Mouse (Mus musculus) hindbrain, postnatal 0 days (tissue): ENCODE measurements around the gene Atf7ip. TPM values are rescaled to one million over a fixed set of nuclear protein-coding genes. Genes with fewer than 3 reads are reported as not detected.
A peak's percentile ranks its signal among the peaks of the same experiment; 100 is the strongest.

Source experiments
- ATAC-seq: fragments of 200-750 bp; cut with Nextera tagmentation; 2 replicates; pipeline ENCODE4 v1.8.0; 2017; ENCODE audit warnings: mild to moderate bottlenecking, moderate TSS enrichment, moderate library complexity
- DNase-seq: peaks from one replicate; pipeline ENCODE4 v3.0.0-alpha.2; 2015; ENCODE audit warnings: low spot score
- H3K27ac ChIP-seq: fragments of 300-500 bp; sonication (generic); 2 replicates; pipeline ENCODE4 v1.5.1; 2014; ENCODE audit warnings: mild to moderate bottlenecking
- H3K27me3 ChIP-seq: fragments of 300-500 bp; sonication (generic); 2 replicates; pipeline ENCODE4 v1.6.1; 2014; ENCODE audit warnings: low read length, mixed read lengths; ENCODE audit not compliant: insufficient read depth
- H3K36me3 ChIP-seq: fragments of 300-500 bp; sonication (generic); 2 replicates; pipeline ENCODE4 v1.6.1; 2014; ENCODE audit warnings: low read length, mixed read lengths; ENCODE audit not compliant: insufficient read depth
- H3K4me1 ChIP-seq: fragments of 300-500 bp; sonication (generic); 2 replicates; pipeline ENCODE4 v1.6.1; 2014; ENCODE audit warnings: antibody characterized with exemption, low read length, mixed read lengths; ENCODE audit not compliant: insufficient read depth
- H3K4me2 ChIP-seq: fragments of 300-500 bp; sonication (generic); 2 replicates; pipeline ENCODE4 v1.6.1; 2014; ENCODE audit warnings: low read depth, mild to moderate bottlenecking, low read length, moderate library complexity, mixed read lengths
- H3K4me3 ChIP-seq: fragments of 300-500 bp; sonication (generic); 2 replicates; pipeline ENCODE4 v1.5.1; 2014; ENCODE audit warnings: low read length
- H3K9ac ChIP-seq: fragments of 300-500 bp; sonication (generic); replicated peaks from 2 replicates; pipeline ENCODE4 v1.6.1; 2014; ENCODE audit warnings: mild to moderate bottlenecking, low read length, moderate library complexity, mixed read lengths
- H3K9me3 ChIP-seq: fragments of 300-500 bp; sonication (generic); 2 replicates; pipeline ENCODE4 v1.6.1; 2016; ENCODE audit warnings: low read length, mixed read lengths
- CTCF ChIP-seq: IDR thresholded peaks from 2 replicates; pipeline ENCODE4 v1.5.1; 2016; ENCODE audit warnings: antibody characterized with exemption, control low read depth, low read depth
- WGBS: fragments of 180-500 bp; shearing (Covaris S2); extraction: QIAGEN DNeasy Blood & Tissue Kit; methylation state at CpG from one replicate; pipeline ENCODE4 v1.1.7; 2014; 5-methylcytosine and 5-hydroxymethylcytosine counted together
- polyA plus RNA-seq: library from polyadenylated mRNA; unstranded; fragments of >200 nt; fragmentation: Nextera tagmentation; extraction: Ambion mirVana; gene quantifications from 2 replicates; pipeline ENCODE4 v1.2.1, GENCODE M21; 2015
- total RNA-seq: library from RNA; depleted of rRNA; stranded (reverse); fragments of >200 nt; gene quantifications from 2 replicates; pipeline ENCODE4 v1.2.3, GENCODE M21; 2014

Atf7ip gene
- total and polyA plus RNA-seq, 2 experiments from 2014 or later: 22.9 to 42.8 TPM

DNA sequence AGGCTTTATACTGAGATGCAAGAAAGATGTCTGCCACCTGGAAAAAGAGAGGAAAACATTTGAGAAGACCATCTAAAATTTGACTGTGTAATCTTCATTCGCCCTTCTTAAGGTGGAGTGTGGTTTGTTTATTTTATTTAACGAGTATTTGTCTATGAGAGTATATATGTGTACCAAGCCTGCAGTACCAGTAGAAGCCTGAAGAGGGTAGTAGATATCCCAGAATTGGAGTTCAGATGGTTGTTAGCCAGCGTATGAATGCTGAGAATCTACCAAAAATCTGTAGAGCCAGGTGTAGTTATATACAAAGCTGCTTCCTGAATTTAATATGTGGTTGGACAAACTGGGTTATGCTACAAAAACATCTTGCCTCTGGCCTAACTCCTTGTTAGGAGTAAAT, 106.3 kb downstream of the Atf7ip start:
- DNase-seq: no peak
- 0 out of 2 replicates have a peak, but pooled peaks have one; percentile 26 for TF ChIP-seq CTCF
- H3K4me1 ChIP-seq: no peaks in the 10 kb centered on the region
- no peak for ATAC-seq
- H3K9ac ChIP-seq: no peak overlapping the region
- H3K36me3 ChIP-seq: peaks cover 14% of the 10 kb centered on the region; the same call in 1 of the 2 replicates
- no peak overlapping the region for H3K4me3 ChIP-seq
- H3K27ac ChIP-seq: no peak overlapping the region
- H3K9me3 ChIP-seq: no peaks in the 10 kb centered on the region
- 98% methylated on average over 3 of the region's 3 CpGs for WGBS
- H3K4me2 ChIP-seq: no peak overlapping the region
- no peaks in the 10 kb centered on the region for H3K27me3 ChIP-seq

DNA sequence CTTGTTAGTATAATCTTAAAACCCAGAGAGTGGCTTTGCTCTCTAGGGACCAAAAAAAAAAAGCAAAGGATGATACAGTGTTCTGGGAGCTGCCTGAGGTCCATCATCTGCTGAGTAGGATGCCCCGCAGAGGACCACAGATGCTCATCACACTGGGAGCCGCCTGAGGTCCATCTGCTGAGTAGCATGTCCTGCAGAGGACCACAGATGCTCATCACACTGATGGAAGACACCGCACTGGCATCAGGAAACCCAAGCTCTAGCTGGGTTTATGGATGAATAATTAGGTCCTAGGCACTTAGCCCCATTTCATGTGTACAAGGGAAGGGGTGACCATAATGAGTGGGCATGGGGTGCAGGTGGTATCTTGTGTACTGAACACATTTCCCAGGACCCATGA, 108.2 kb downstream of the Atf7ip start:
- Histone ChIP-seq H3K27me3 (no peaks in the 10 kb centered on the region), H3K4me3 (no peak overlapping the region), H3K4me2 (no peak overlapping the region), H3K9ac (no peak overlapping the region), H3K36me3 (no peaks in the 10 kb centered on the region; the same call in 1 of the 2 replicates), H3K9me3 (no peaks in the 10 kb centered on the region), H3K27ac (no peak overlapping the region), H3K4me1 (no peaks in the 10 kb centered on the region)
- no peak for TF ChIP-seq CTCF
- 68% methylated on average over 3 of the region's 3 CpGs for WGBS
- ATAC-seq: peak; percentile 56
- peak; percentile 47 for DNase-seq

- Histone ChIP-seq H3K27ac (no peak overlapping the region), H3K4me3 (no peak overlapping the region), H3K27me3 (no peaks in the 10 kb centered on the region), H3K9ac (no peak overlapping the region), H3K4me2 (0 out of 2 replicates have a peak overlapping the region, but pooled peaks have one; percentile 13), H3K36me3 (no peaks in the 10 kb centered on the region), H3K4me1 (no peaks in the 10 kb centered on the region), H3K9me3 (no peaks in the 10 kb centered on the region)
- ATAC-seq (peak; percentile 49; the same call in 1 of the 2 replicates), DNase-seq (peak; percentile 88)
- 54% methylated on average over 17 of the region's 17 CpGs for whole genome bisulfite sequencing
- peak; percentile 81 for TF ChIP-seq CTCF
These were observed 114.6 kb downstream of the Atf7ip start for GRCm38 (mm10) chr6:136620361-136621139.

- DNase-seq: no peak
- no peak for TF ChIP-seq CTCF
- no peak overlapping the region for H3K9ac ChIP-seq
- no peaks in the 10 kb centered on the region for H3K9me3 ChIP-seq
- WGBS: 92% methylated on average over 12 of the region's 12 CpGs
- no peak for ATAC-seq
- H3K36me3 ChIP-seq: no peaks in the 10 kb centered on the region
- no peaks in the 10 kb centered on the region for H3K27me3 ChIP-seq
- no peak overlapping the region for H3K4me2 ChIP-seq
- no peaks in the 10 kb centered on the region for H3K4me1 ChIP-seq
- no peak overlapping the region for H3K4me3 ChIP-seq
- H3K27ac ChIP-seq: no peak overlapping the region
These were observed 119.5 kb downstream of the Atf7ip start for GRCm38 (mm10) chr6:136625421-136625820.

- TF ChIP-seq CTCF: no peak
- H3K4me2 ChIP-seq: no peak overlapping the region
- H3K27ac ChIP-seq: no peak overlapping the region
- no peaks in the 10 kb centered on the region for H3K4me1 ChIP-seq
- H3K9ac ChIP-seq: no peak overlapping the region
- 93% methylated on average over 5 of the region's 5 CpGs for WGBS
- H3K36me3 ChIP-seq: no peaks in the 10 kb centered on the region
- DNase-seq (no peak), ATAC-seq (no peak)
- no peaks in the 10 kb centered on the region for H3K27me3 ChIP-seq
- no peak overlapping the region for H3K4me3 ChIP-seq
- H3K9me3 ChIP-seq: no peaks in the 10 kb centered on the region
These were observed 123.7 kb downstream of the Atf7ip start for GRCm38 (mm10) chr6:136629639-136630038.

DNA sequence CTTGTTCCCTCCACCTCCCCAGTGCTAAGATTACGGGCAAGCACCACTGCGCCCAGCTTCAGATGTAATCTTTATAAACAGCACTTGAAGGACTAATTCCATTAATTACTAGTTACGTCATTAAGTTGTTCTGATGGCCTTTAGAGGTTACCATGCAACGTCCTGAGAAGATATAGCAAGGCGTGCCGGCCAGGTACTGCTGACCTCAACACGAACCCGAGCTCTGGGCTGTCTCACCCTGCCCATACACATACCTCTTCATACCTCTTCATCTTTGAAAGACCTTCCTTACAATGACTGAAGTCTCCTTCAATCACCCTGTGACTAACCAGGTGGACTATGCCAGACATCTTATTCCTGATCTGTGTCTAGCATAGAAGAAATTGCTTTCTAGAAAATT, 125.6 kb downstream of the Atf7ip start:
- no peaks in the 10 kb centered on the region for H3K36me3 ChIP-seq
- no peaks in the 10 kb centered on the region for H3K9me3 ChIP-seq
- ATAC-seq (no peak), DNase-seq (no peak)
- H3K27me3 ChIP-seq: no peaks in the 10 kb centered on the region
- H3K9ac ChIP-seq: no peak overlapping the region
- TF ChIP-seq CTCF: no peak
- H3K4me3 ChIP-seq: no peak overlapping the region
- H3K27ac ChIP-seq: no peak overlapping the region
- H3K4me2 ChIP-seq: no peak overlapping the region
- no peaks in the 10 kb centered on the region for H3K4me1 ChIP-seq
- WGBS: 90% methylated on average over 8 of the region's 8 CpGs

DNA sequence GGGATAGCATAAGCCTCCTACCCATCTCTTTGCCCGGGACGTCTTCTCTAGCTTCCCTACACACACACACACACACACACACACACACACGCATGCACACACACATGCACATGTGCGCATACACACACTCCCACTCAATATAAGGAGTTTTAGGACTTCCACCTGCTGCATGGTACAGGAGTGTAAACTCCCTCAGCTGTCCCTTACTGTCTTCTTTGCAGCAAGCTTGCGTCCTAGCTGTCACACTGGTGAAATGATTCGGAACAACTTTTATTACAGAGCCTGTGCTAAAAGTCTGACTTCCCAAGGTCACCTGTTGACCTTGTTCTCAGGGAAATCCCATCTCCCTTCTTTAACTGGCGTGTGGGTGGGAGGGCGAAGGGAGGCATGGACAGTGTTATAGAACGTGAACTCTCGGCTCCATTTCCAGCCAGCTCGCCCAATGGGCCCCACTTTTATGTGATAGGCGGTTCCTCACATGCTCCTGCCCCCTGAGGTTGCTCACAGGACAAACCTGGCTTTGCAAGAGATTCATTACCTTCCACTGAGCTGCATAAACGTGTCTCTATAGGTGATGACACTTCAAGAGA, 126.1 kb downstream of the Atf7ip start:
- no peak overlapping the region for H3K4me2 ChIP-seq
- no peak overlapping the region for H3K4me3 ChIP-seq
- no peaks in the 10 kb centered on the region for H3K9me3 ChIP-seq
- no peaks in the 10 kb centered on the region for H3K36me3 ChIP-seq
- no peak for ATAC-seq
- H3K9ac ChIP-seq: no peak overlapping the region
- H3K27me3 ChIP-seq: no peaks in the 10 kb centered on the region
- no peaks in the 10 kb centered on the region for H3K4me1 ChIP-seq
- 90% methylated on average over 13 of the region's 13 CpGs for WGBS
- TF ChIP-seq CTCF: no peak
- H3K27ac ChIP-seq: no peak overlapping the region
- no peak for DNase-seq
